Mouse (Mus musculus) intestine, embryonic 16.5 days (tissue): ENCODE data around the gene Poldip3. TPM values are rescaled to one million over a fixed set of nuclear protein-coding genes. Genes with fewer than 3 reads are reported as not detected.

ENCODE experiments used
- ATAC-seq: fragments of 200-750 bp; cut with Nextera tagmentation; 2 replicates; pipeline ENCODE4 v1.8.0; 2017; ENCODE audit warnings: moderate TSS enrichment, moderate library complexity
- H3K27ac ChIP-seq: fragments of 300-500 bp; sonication (generic); 2 replicates; pipeline ENCODE4 v1.5.1; 2014; ENCODE audit warnings: mild to moderate bottlenecking, low read length
- H3K27me3 ChIP-seq: fragments of 300-500 bp; sonication (generic); replicated peaks from 2 replicates; pipeline ENCODE4 v1.6.1; 2014; ENCODE audit warnings: low read length, control low read depth, mixed read lengths; ENCODE audit not compliant: control insufficient read depth, insufficient read depth
- H3K36me3 ChIP-seq: fragments of 300-500 bp; sonication (generic); 2 replicates; pipeline ENCODE4 v1.6.1; 2014; ENCODE audit warnings: low read length, control low read depth; ENCODE audit not compliant: control insufficient read depth, insufficient read depth
- H3K4me1 ChIP-seq: fragments of 300-500 bp; sonication (generic); 2 replicates; pipeline ENCODE4 v1.6.1; 2014; ENCODE audit warnings: low read length, control low read depth, mixed read lengths; ENCODE audit not compliant: control insufficient read depth, insufficient read depth
- H3K4me2 ChIP-seq: fragments of 300-500 bp; sonication (generic); 2 replicates; pipeline ENCODE4 v1.6.1; 2014; ENCODE audit warnings: low read depth, low read length, control low read depth
- H3K4me3 ChIP-seq: fragments of 300-500 bp; sonication (generic); 2 replicates; pipeline ENCODE4 v1.5.1; 2014; ENCODE audit warnings: mild to moderate bottlenecking, low read length
- H3K9ac ChIP-seq: fragments of 300-500 bp; sonication (generic); 2 replicates; pipeline ENCODE4 v1.6.1; 2014; ENCODE audit warnings: low read depth, low read length
- H3K9me3 ChIP-seq: fragments of 300-500 bp; sonication (generic); 2 replicates; pipeline ENCODE4 v1.6.1; 2016; ENCODE audit warnings: low read length, control low read depth; ENCODE audit not compliant: control insufficient read depth
- WGBS: fragments of 180-500 bp; shearing (Covaris S2); extraction: QIAGEN DNeasy Blood & Tissue Kit; methylation state at CpG from one replicate; pipeline ENCODE4 v1.1.7; 2014; 5-methylcytosine and 5-hydroxymethylcytosine counted together
- polyA plus RNA-seq: library from polyadenylated mRNA; unstranded; fragments of >200 nt; fragmentation: Nextera tagmentation; extraction: Ambion mirVana; gene quantifications from 2 replicates; pipeline ENCODE4 v1.2.1, GENCODE M21; 2015

The Poldip3 gene
- polyA plus RNA-seq, 1 experiment from 2014 or later, result 106 TPM

DNA sequence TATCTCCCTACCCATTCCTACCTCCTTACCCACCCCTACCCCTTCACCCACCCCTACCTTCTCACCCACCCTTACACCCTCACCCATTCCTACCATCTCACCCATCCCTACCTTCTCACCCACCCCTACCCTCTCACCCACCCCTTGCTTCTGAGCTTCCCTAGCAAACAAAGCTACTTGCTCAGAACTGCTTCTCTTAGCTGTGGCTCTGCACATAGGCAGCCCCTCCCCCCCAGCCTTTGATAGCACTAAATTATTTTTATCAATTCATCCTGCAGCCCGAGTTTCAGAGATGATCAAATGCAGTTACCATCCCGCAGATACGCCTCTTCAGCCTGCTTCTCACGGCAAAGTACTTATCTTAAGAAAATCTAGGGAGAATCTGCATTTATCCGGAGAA lies 65.7 kb downstream of the Poldip3 start:
- no peak overlapping the region for H3K4me3 ChIP-seq
- 69% methylated on average over 5 of the region's 5 CpGs for WGBS
- no peak overlapping the region for H3K27ac ChIP-seq
- H3K36me3 ChIP-seq, result no peaks in the 10 kb centered on the region
- H3K4me1 ChIP-seq, result peaks cover 4% of the 10 kb centered on the region; the same call in 1 of the 2 replicates
- no peak overlapping the region for H3K4me2 ChIP-seq
- H3K27me3 ChIP-seq, result no peaks in the 10 kb centered on the region
- no peak overlapping the region for H3K9ac ChIP-seq
- no peaks in the 10 kb centered on the region for H3K9me3 ChIP-seq
- ATAC-seq, result no peak

Other genes starting within 250 kb of the Poldip3 start
- gene Tcf20, start 161.5 kb downstream of the Poldip3 start, polyA plus RNA-seq, result 5.1 and 5.5 TPM in 2 replicates
- 3.1 and 3.6 TPM in 2 replicates for gene Nfam1, start 116.1 kb downstream of the Poldip3 start, polyA plus RNA-seq
- gene Serhl, start 59.9 kb downstream of the Poldip3 start, polyA plus RNA-seq, result 59.5 and 71.0 TPM in 2 replicates
- gene Rrp7a, start 26.6 kb downstream of the Poldip3 start, polyA plus RNA-seq, result 69.4 and 75.4 TPM in 2 replicates
- gene Cyb5r3, start 23.2 kb upstream of the Poldip3 start, polyA plus RNA-seq, result 283 and 299 TPM in 2 replicates
- 3.9 and 4.2 TPM in 2 replicates for gene A4galt, start 102.4 kb upstream of the Poldip3 start, polyA plus RNA-seq
- 77.9 and 86.6 TPM in 2 replicates for gene Arfgap3, start 200.9 kb upstream of the Poldip3 start, polyA plus RNA-seq